Mouse (Mus musculus): ENCODE measurements around the gene Cyb561a3.

DNA sequence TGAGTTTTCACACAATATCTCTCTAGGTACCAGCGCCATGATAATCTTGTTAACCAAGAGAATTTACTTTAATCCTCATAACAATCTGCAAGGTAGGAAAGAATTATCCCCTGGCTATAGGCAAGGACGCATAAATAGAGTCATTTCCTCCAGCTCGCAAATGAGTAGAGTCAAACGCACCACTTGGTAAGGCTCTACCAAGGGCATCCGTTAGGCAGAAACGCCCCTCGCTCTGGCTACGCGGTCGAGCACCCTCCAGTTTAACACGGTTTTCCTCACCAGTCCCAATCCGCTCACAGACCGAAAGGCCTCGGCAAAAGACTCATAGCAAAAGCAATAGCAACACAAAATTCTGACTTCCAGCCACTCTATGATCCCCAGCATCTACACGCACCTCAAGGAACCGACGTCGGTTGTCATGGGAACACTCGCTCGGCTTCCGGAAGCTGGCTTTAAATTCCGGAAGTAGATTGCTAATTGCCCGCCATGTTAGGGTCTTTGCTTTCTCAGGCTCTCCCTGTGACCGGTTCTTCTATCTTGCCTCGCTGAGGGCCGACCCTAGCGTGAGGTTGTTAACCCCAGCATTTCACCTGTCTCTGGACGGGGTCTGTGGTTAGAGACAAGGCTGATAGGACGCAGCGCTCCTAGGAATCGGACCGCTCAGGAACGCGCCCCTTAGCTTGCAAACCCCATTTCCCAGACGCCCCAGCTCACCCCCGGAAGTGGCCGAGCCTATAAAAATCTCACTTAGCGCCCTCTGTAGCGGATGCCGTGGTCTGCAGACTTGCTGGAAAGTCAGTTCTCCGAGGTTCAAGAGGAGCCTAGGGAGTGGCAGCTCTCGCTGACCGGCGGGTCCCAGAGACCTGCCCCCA lies at the start of gene Cyb561a3, which contains the start of gene Tmem138:
- peak; percentile 57; the same call in 1 of the 2 replicates for TF ChIP-seq NELFE (IDR thresholded peaks at IDR 0.05; ENCODE audit: low read depth, low read length)
- no peak for TF ChIP-seq EP300 (IDR thresholded peaks at IDR 0.05; ENCODE audit: low read depth in 1 of 2, low read length in 2 of 2)
- TF ChIP-seq ZC3H11A (IDR thresholded peaks at IDR 0.05; ENCODE audit: low read depth, low read length): no peak
- TF ChIP-seq CTCF (IDR thresholded peaks at IDR 0.05 in 2 of 3, conservative IDR thresholded peaks at IDR 0.05 in 1 of 3; ENCODE audit: control insufficient read depth in 1 of 3, insufficient read depth in 1 of 3, low read depth in 2 of 3, low read length in 3 of 3, poor library complexity in 1 of 3, severe bottlenecking in 1 of 3): peak; percentile 25 to 70 (median 65); a peak in 5 of 6 replicates

All from MEL (cell line).